Comparison of ENCODE assay signal across 16 mouse cellular contexts in genomic region chr3:79238456-79239065, GRCm38 (mm10). TPM values are rescaled to one million over a fixed set of nuclear protein-coding genes. Genes with fewer than 3 reads are reported as not detected.
DNase-seq lines count a peak whose midpoint lies in the region; ATAC-seq lines count a peak whose summit lies in the region.
"Had no signal": no experiment of that assay in that cellular context is flagged by ENCODE, and none has a peak within 500 bp of the region (broad histone marks: within the 10 kb centered on the region; RNA-seq: fewer than 3 reads in every experiment).

No protein-coding gene starts in this region.

- WGBS in heart, embryonic 15.5 days: 37% methylated on average over 4 of the region's 4 CpGs
- 81% methylated on average over 4 of the region's 4 CpGs for WGBS in midbrain, embryonic 16.5 days

- H3K9ac ChIP-seq in heart, embryonic 15.5 days: no peak overlapping the region
- H3K9ac ChIP-seq in midbrain, embryonic 16.5 days (ENCODE audit: low read depth, low read length): no peak overlapping the region
- H3K9ac ChIP-seq: embryonic facial prominence, embryonic 13.5 days had no signal

- H3K4me1 ChIP-seq in heart, embryonic 15.5 days (replicated peaks): peaks cover 39% of the 10 kb centered on the region
- H3K4me1 ChIP-seq in midbrain, embryonic 16.5 days (ENCODE audit: control insufficient read depth, insufficient read depth, low read length): 0 out of 2 replicates have a peak, but pooled peaks cover 5% of the 10 kb centered on the region

- H3K4me2 ChIP-seq in heart, embryonic 15.5 days: peak overlapping the region; percentile 10; the same call in 1 of the 2 replicates
- H3K4me2 ChIP-seq in midbrain, embryonic 16.5 days (ENCODE audit: low read length): no peak overlapping the region
- H3K4me2 ChIP-seq: embryonic facial prominence, embryonic 13.5 days had no signal

- no peak overlapping the region for H3K4me3 ChIP-seq in heart, embryonic 15.5 days
- H3K4me3 ChIP-seq in midbrain, embryonic 16.5 days (ENCODE audit: low read depth, low read length): no peak overlapping the region
- H3K4me3 ChIP-seq: embryonic facial prominence, embryonic 13.5 days; forebrain, embryonic 10.5 days; hindbrain, embryonic 10.5 days had no signal

- H3K27me3 ChIP-seq in heart, embryonic 15.5 days: no peaks in the 10 kb centered on the region
- H3K27me3 ChIP-seq in midbrain, embryonic 16.5 days (ENCODE audit: control insufficient read depth, insufficient read depth, low read depth, low read length): no peaks in the 10 kb centered on the region
- H3K27me3 ChIP-seq: embryonic facial prominence, embryonic 13.5 days had no signal

- DNase-seq in heart, adult 9 months (ENCODE audit: low spot score in 2 of 2): no peak
- DNase-seq in 3T3-L1 (ENCODE audit: low read depth, low spot score) (peak; percentile 49), 416B (ENCODE audit: low read depth) (peak; percentile 81)
- DNase-seq in frontal cortex, postnatal 14 days (ENCODE audit: low spot score in 2 of 2): no peak
- DNase-seq in cerebellum, postnatal 25 days: no peak
- DNase-seq: adrenal gland, postnatal 25 days; kidney, postnatal 10 days; left cerebral cortex, postnatal 4 days; spleen, adult 18-20 months had no signal

- no peaks in the 10 kb centered on the region for H3K36me3 ChIP-seq in heart, embryonic 15.5 days
- no peaks in the 10 kb centered on the region for H3K36me3 ChIP-seq in midbrain, embryonic 16.5 days (ENCODE audit: control insufficient read depth, insufficient read depth, low read length)
- H3K36me3 ChIP-seq: embryonic facial prominence, embryonic 13.5 days; forebrain, embryonic 10.5 days; hindbrain, embryonic 10.5 days had no signal

- no peak for ATAC-seq in heart, embryonic 15.5 days (replicated peaks; ENCODE audit: insufficient number of reproducible peaks, insufficient read depth, low FRiP score, low read depth)
- ATAC-seq in common myeloid progenitor, adult 5-6 weeks (replicated peaks; ENCODE audit: low read depth, poor library complexity, severe bottlenecking): peak; percentile 45
- no peak for ATAC-seq in midbrain, embryonic 16.5 days
- ATAC-seq: intestine, embryonic 16.5 days had no signal

- H3K9me3 ChIP-seq in heart, embryonic 15.5 days (replicated peaks): no peaks in the 10 kb centered on the region
- H3K9me3 ChIP-seq in midbrain, embryonic 16.5 days (replicated peaks; ENCODE audit: control insufficient read depth, low read length, poor library complexity, severe bottlenecking): no peaks in the 10 kb centered on the region
- H3K9me3 ChIP-seq: embryonic facial prominence, embryonic 13.5 days; forebrain, embryonic 10.5 days; hindbrain, embryonic 10.5 days had no signal

- peak overlapping the region; percentile 50; the same call in 1 of the 2 replicates for H3K27ac ChIP-seq in heart, embryonic 15.5 days
- no peak overlapping the region for H3K27ac ChIP-seq in midbrain, embryonic 16.5 days (ENCODE audit: low read length)
- H3K27ac ChIP-seq: embryonic facial prominence, embryonic 13.5 days; forebrain, embryonic 10.5 days; hindbrain, embryonic 10.5 days had no signal

RNA-seq across cellular contexts. Expression of gene Rapgef2, which starts 47.8 kb away (rescaled TPM):
- 5.7 TPM in 2 replicates for polyA plus RNA-seq in heart, embryonic 15.5 days (2015; fragmentation: Nextera tagmentation; extraction: Ambion mirVana)
- total RNA-seq in common myeloid progenitor, adult 5-6 weeks (2017): 13.3 and 19.0 TPM in 2 replicates
- 15.5 and 15.6 TPM in 2 replicates for polyA plus RNA-seq in midbrain, embryonic 16.5 days (2015; fragmentation: Nextera tagmentation; extraction: Ambion mirVana)

Comparison
In these comparisons a context has a peak if more than half of its experiments do, and no peak if none do; other contexts are left out.
1. DNase-seq: peak in 3T3-L1 (single experiment) and 416B (single experiment); none in heart, adult 9 months (0 of 2), frontal cortex, postnatal 14 days (0 of 2) and cerebellum, postnatal 25 days (0 of 2).